Mouse (Mus musculus): ENCODE measurements around the gene Zfp426. TPM values are rescaled to one million over a fixed set of nuclear protein-coding genes. Genes with fewer than 3 reads are reported as not detected.

The Zfp426 gene
- total and polyA plus RNA-seq, 3 experiments: 11.8 to 18.2 (median 14.7) TPM

DNA sequence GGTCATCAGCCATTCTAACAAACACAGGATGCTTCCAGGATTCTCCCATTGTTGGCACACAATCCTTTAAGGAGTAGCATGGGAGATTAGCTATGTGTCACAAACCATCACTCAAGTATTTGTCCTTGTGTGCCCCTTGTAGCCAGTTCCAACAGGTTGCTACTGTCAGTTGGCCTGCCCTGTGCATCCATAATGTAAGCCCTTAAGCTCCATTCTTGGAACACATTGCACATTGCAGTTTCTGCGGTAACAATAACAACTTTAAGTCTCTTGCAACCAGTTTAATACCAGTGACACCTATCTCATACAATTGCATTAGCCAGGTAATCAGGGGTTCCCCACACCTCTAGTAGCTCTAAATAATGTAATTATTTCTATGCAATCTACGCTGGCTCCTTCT is 44.1 kb upstream of the Zfp426 start:
- H3K79me2 ChIP-seq (replicated peaks; ENCODE audit: control insufficient read depth, extremely low read depth, insufficient read depth, poor library complexity, severe bottlenecking): no peaks in the 10 kb centered on the region
- H3K27ac ChIP-seq (ENCODE audit: insufficient read depth, low read depth): no peak overlapping the region
- TF ChIP-seq USF1 (IDR thresholded peaks at IDR 0.05; ENCODE audit: low read depth, low read length) (no peak), EP300 (IDR thresholded peaks at IDR 0.05; ENCODE audit: low read length) (no peak), MXI1 (IDR thresholded peaks at IDR 0.05; ENCODE audit: low read depth, low read length) (no peak), SMC3 (IDR thresholded peaks at IDR 0.05; ENCODE audit: low read depth, low read length) (no peak), CHD2 (IDR thresholded peaks at IDR 0.05; ENCODE audit: low read length) (no peak)
- H3K9me3 ChIP-seq (replicated peaks; ENCODE audit: low read length): no peaks in the 10 kb centered on the region
- in situ Hi-C loops (cut with MboI; ENCODE audit: low pct_ligation_motif_present, low pct_unique_long_range_greater_than_20kb, low sequenced_read_pairs): no loop called here
- H3K27me3 ChIP-seq (replicated peaks): peaks cover 25% of the 10 kb centered on the region
- no peaks in the 10 kb centered on the region for H3K36me3 ChIP-seq (replicated peaks in 1 of 2; ENCODE audit: control insufficient read depth in 1 of 2, insufficient read depth in 1 of 2, low read length in 1 of 2)
- H3K4me3 ChIP-seq (replicated peaks in 1 of 3; ENCODE audit: low read depth in 2 of 3, low read length in 2 of 3, poor library complexity in 1 of 3): no peak overlapping the region
- no peak for DNase-seq (ENCODE audit: extremely low read depth)
- H3K4me1 ChIP-seq (ENCODE audit: control insufficient read depth in 1 of 2, insufficient read depth in 2 of 2): no peaks in the 10 kb centered on the region; a peak in 1 of 4 replicates
- no peak overlapping the region for H3K4me2 ChIP-seq (ENCODE audit: insufficient read depth, low read depth, poor library complexity, severe bottlenecking)
- H3K9ac ChIP-seq (ENCODE audit: insufficient read depth, low read depth): no peak overlapping the region
- dilution Hi-C loops (cut with MboI; ENCODE audit: extremely low pct_ligation_motif_present, extremely low pct_unique_long_range_greater_than_20kb, low sequenced_read_pairs): no loop called here

GRCm38 (mm10) chr9:20534326-20534926 is 41.9 kb upstream of the Zfp426 start:
- dilution Hi-C loops (cut with MboI; ENCODE audit: extremely low pct_ligation_motif_present, extremely low pct_unique_long_range_greater_than_20kb, low sequenced_read_pairs): no loop called here
- in situ Hi-C loops (cut with MboI; ENCODE audit: low pct_ligation_motif_present, low pct_unique_long_range_greater_than_20kb, low sequenced_read_pairs): no loop called here
- H3K9ac ChIP-seq (ENCODE audit: insufficient read depth, low read depth): no peak overlapping the region

DNA sequence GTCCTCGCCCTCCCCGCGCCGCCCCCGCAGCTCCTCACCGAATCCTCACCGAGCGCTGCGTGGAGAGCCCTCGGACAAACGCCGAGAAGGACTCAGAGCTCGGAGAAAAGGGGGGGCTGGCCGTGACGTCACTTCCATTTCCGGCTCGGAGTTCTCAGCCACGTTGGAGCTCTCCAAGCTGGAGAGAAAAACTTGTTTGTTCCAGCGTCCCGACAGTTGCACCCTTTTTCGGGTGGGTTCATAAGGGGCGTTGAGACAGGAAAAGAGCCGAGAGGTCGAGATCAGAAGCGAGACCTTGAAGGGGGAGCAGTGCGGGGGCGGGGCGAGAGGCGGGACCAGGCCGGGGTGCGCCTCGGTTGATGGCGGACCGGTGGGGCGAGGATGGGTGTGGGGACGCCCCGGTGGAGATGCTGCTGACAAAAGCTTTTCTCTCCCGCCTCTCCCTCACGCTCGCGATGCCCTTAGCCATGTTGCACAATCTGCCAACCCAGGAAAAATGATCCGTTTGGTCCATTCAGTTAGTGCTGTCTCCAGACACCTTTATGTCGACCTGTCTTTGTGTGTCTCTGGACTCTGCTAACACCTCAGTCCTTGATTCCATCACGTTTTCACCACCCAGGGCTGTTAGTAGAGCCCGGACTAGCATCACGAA is 28.9 kb upstream of the Zfp426 start, which contains the start of gene Zfp266:
TSS of gene Zfp266 (minus strand) at position 112 of the 652 bp plus-strand sequence.
- peak within 1 kb of the TSS; percentile 92 for H3K9ac ChIP-seq (ENCODE audit: insufficient read depth, low read depth)
- peaks cover 9 to 22% of the 10 kb centered on the region in 2 experiments for H3K36me3 ChIP-seq (replicated peaks in 1 of 2; ENCODE audit: control insufficient read depth in 1 of 2, insufficient read depth in 1 of 2, low read length in 1 of 2)
- DNase-seq (ENCODE audit: extremely low read depth): peak; percentile 80
- peak within 1 kb of the TSS; percentile 52 for H3K27ac ChIP-seq (ENCODE audit: insufficient read depth, low read depth)
- TF ChIP-seq HCFC1 (IDR thresholded peaks at IDR 0.05; ENCODE audit: low read depth, low read length) (peak; percentile 65), TBP (conservative IDR thresholded peaks at IDR 0.05; ENCODE audit: low read depth, low read length) (0 out of 2 replicates have a peak, but pooled peaks have one; percentile 48), SIN3A (IDR thresholded peaks at IDR 0.05; ENCODE audit: low read length) (peak; percentile 34; the same call in 1 of the 2 replicates), RAD21 (IDR thresholded peaks at IDR 0.05; ENCODE audit: low read depth, low read length) (no peak), MXI1 (IDR thresholded peaks at IDR 0.05; ENCODE audit: low read depth, low read length) (no peak; the same call in 1 of the 2 replicates), NRF1 (IDR thresholded peaks at IDR 0.05; ENCODE audit: low read depth, low read length) (no peak), IRF4 (IDR thresholded peaks at IDR 0.05; ENCODE audit: low read depth, low read length) (no peak), USF1 (IDR thresholded peaks at IDR 0.05; ENCODE audit: low read depth, low read length) (no peak), POLR2A (IDR thresholded peaks at IDR 0.05; ENCODE audit: low read depth, low read length) (peak; percentile 85), MYC (IDR thresholded peaks at IDR 0.05; ENCODE audit: low read depth, low read length) (peak; percentile 62), ZNF384 (IDR thresholded peaks at IDR 0.05; ENCODE audit: low read depth, low read length) (no peak), NELFE (IDR thresholded peaks at IDR 0.05; ENCODE audit: low read depth, low read length) (0 out of 2 replicates have a peak, but pooled peaks have one; percentile 64), E2F4 (IDR thresholded peaks at IDR 0.05; ENCODE audit: insufficient replicate concordance, low read depth, low read length) (no peak)
- H3K4me2 ChIP-seq (ENCODE audit: insufficient read depth, low read depth, poor library complexity, severe bottlenecking): peak within 1 kb of the TSS; percentile 76
- H3K79me2 ChIP-seq (replicated peaks; ENCODE audit: control insufficient read depth, extremely low read depth, insufficient read depth, poor library complexity, severe bottlenecking): peaks cover 23% of the 10 kb centered on the region
- no peaks in the 10 kb centered on the region for H3K9me3 ChIP-seq (replicated peaks; ENCODE audit: low read length)
- H3K27me3 ChIP-seq (replicated peaks): no peaks in the 10 kb centered on the region
- peak within 1 kb of the TSS; percentile 68 to 84 (median 73) for H3K4me3 ChIP-seq (replicated peaks in 1 of 3; ENCODE audit: low read depth in 2 of 3, low read length in 2 of 3, poor library complexity in 1 of 3)
- in situ Hi-C loops (cut with MboI; ENCODE audit: low pct_ligation_motif_present, low pct_unique_long_range_greater_than_20kb, low sequenced_read_pairs): no loop called here
- H3K4me1 ChIP-seq (ENCODE audit: control insufficient read depth in 1 of 2, insufficient read depth in 2 of 2): peaks cover 2 to 32% of the 10 kb centered on the region in 2 experiments; a peak in 2 of 4 replicates
- dilution Hi-C loops (cut with MboI; ENCODE audit: extremely low pct_ligation_motif_present, extremely low pct_unique_long_range_greater_than_20kb, low sequenced_read_pairs): no loop called here

More at GRCm38 (mm10) chr9:20534326-20534926, 41.9 kb upstream of the Zfp426 start:
- peaks cover 25% of the 10 kb centered on the region for H3K27me3 ChIP-seq (replicated peaks)
- no peaks in the 10 kb centered on the region for H3K36me3 ChIP-seq (replicated peaks in 1 of 2; ENCODE audit: control insufficient read depth in 1 of 2, insufficient read depth in 1 of 2, low read length in 1 of 2)
- TF ChIP-seq NRF1 (IDR thresholded peaks at IDR 0.05; ENCODE audit: low read depth, low read length): no peak
- no peak for TF ChIP-seq POLR2A (IDR thresholded peaks at IDR 0.05; ENCODE audit: low read depth, low read length)
- no peak for TF ChIP-seq UBTF (IDR thresholded peaks at IDR 0.05; ENCODE audit: low read depth, low read length)
- no peak for DNase-seq (ENCODE audit: extremely low read depth)
- no peaks in the 10 kb centered on the region for H3K9me3 ChIP-seq (replicated peaks; ENCODE audit: low read length)
- H3K4me1 ChIP-seq (ENCODE audit: control insufficient read depth in 1 of 2, insufficient read depth in 2 of 2): no peaks in the 10 kb centered on the region; a peak in 1 of 4 replicates
- no peaks in the 10 kb centered on the region for H3K79me2 ChIP-seq (replicated peaks; ENCODE audit: control insufficient read depth, extremely low read depth, insufficient read depth, poor library complexity, severe bottlenecking)
- no peak overlapping the region for H3K4me3 ChIP-seq (replicated peaks in 1 of 3; ENCODE audit: low read depth in 2 of 3, low read length in 2 of 3, poor library complexity in 1 of 3)
- no peak overlapping the region for H3K4me2 ChIP-seq (ENCODE audit: insufficient read depth, low read depth, poor library complexity, severe bottlenecking)
- H3K27ac ChIP-seq (ENCODE audit: insufficient read depth, low read depth): no peak overlapping the region
